Mouse (Mus musculus) bone marrow, adult 2 months (tissue): ENCODE measurements at regions not wholly inside any gene's neighbourhood (a gene's known extent, or its start where the extent isn't known, plus 50 kb on each side); places are given as distances from the start of the nearest gene placed in this dataset.

ENCODE experiments used
- H3K27ac ChIP-seq: fragments of 200-500 bp; 2 replicates; pipeline ENCODE4 v1.5.1; 2012; ENCODE audit warnings: low read depth, mild to moderate bottlenecking, control low read depth, inconsistent platforms, low read length; ENCODE audit not compliant: control insufficient read depth, poor library complexity, insufficient read depth
- H3K4me1 ChIP-seq: fragments of 200-500 bp; 2 replicates; pipeline ENCODE4 v1.6.1; 2011; ENCODE audit warnings: low read length; ENCODE audit not compliant: control insufficient read depth, insufficient read depth
- H3K4me3 ChIP-seq: fragments of 200-500 bp; replicated peaks from 2 replicates; pipeline ENCODE3; 2011; ENCODE audit warnings: mild to moderate bottlenecking, low read depth, low read length, control low read depth; ENCODE audit not compliant: control insufficient read depth
- CTCF ChIP-seq: fragments of 200-500 bp; IDR thresholded peaks from 2 replicates; pipeline ENCODE4 v1.5.1; 2011; ENCODE audit warnings: low read length, control low read depth; ENCODE audit not compliant: control insufficient read depth, insufficient read depth
- POLR2A ChIP-seq: fragments of 200-500 bp; IDR thresholded peaks from 2 replicates; pipeline ENCODE4 v1.6.1; 2011; ENCODE audit warnings: low read depth, mild to moderate bottlenecking, control low read depth, low read length, borderline replicate concordance; ENCODE audit not compliant: control insufficient read depth
- WGBS: fragments of 180-500 bp; shearing (Covaris S2); methylation state at CpG from one replicate; pipeline ENCODE4 v1.1.7; 2018; 5-methylcytosine and 5-hydroxymethylcytosine counted together

GRCm38 (mm10) chrX:142490093-142490717, 99.9 kb upstream of the Acsl4 start:
- Histone ChIP-seq H3K27ac (no peak overlapping the region), H3K4me1 (no peaks in the 10 kb centered on the region), H3K4me3 (no peak overlapping the region)
- 74% methylated on average over 8 of the region's 8 CpGs for WGBS
- TF ChIP-seq CTCF (no peak), POLR2A (no peak)

- Histone ChIP-seq H3K4me3 (no peak overlapping the region), H3K27ac (no peak overlapping the region), H3K4me1 (no peaks in the 10 kb centered on the region)
- TF ChIP-seq CTCF: no peak
- no peak for TF ChIP-seq POLR2A
- WGBS: 72% methylated on average over 2 of the region's 2 CpGs
These were observed 110.8 kb upstream of the Acsl4 start for GRCm38 (mm10) chrX:142501094-142501493.

GRCm38 (mm10) chrX:142504962-142505361, 114.6 kb upstream of the Acsl4 start:
- no peaks in the 10 kb centered on the region for H3K4me1 ChIP-seq
- 79% methylated on average over 2 of the region's 2 CpGs for WGBS
- TF ChIP-seq CTCF (no peak), POLR2A (no peak)
- no peak overlapping the region for H3K4me3 ChIP-seq
- no peak overlapping the region for H3K27ac ChIP-seq

- Histone ChIP-seq H3K4me1 (no peaks in the 10 kb centered on the region), H3K4me3 (no peak overlapping the region), H3K27ac (no peak overlapping the region)
- TF ChIP-seq CTCF (no peak), POLR2A (no peak)
These were observed 117.1 kb upstream of the Acsl4 start for GRCm38 (mm10) chrX:142507475-142507874.

- Histone ChIP-seq H3K4me1 (no peaks in the 10 kb centered on the region), H3K27ac (no peak overlapping the region), H3K4me3 (no peak overlapping the region)
- TF ChIP-seq CTCF (no peak), POLR2A (no peak)
- WGBS: 60% methylated on average over 5 of the region's 5 CpGs
These were observed 126.2 kb upstream of the Acsl4 start for GRCm38 (mm10) chrX:142516406-142517131.

- TF ChIP-seq CTCF: no peak
- no peak for TF ChIP-seq POLR2A
These were observed 126.9 kb upstream of the Acsl4 start for GRCm38 (mm10) chrX:142517205-142517604.

GRCm38 (mm10) chrX:142521063-142521462, 130.7 kb upstream of the Acsl4 start:
- TF ChIP-seq POLR2A: no peak
- no peak for TF ChIP-seq CTCF
- 78% methylated on average over 4 of the region's 4 CpGs for WGBS
- H3K4me1 ChIP-seq: no peaks in the 10 kb centered on the region

More at GRCm38 (mm10) chrX:142517205-142517604, 126.9 kb upstream of the Acsl4 start:
- WGBS: 91% methylated on average over 5 of the region's 5 CpGs
- no peak overlapping the region for H3K4me3 ChIP-seq
- H3K4me1 ChIP-seq: no peaks in the 10 kb centered on the region
- H3K27ac ChIP-seq: no peak overlapping the region

GRCm38 (mm10) chrX:142526953-142527352, 136.6 kb upstream of the Acsl4 start:
- H3K4me3 ChIP-seq: no peak overlapping the region
- no peaks in the 10 kb centered on the region for H3K4me1 ChIP-seq
- no peak overlapping the region for H3K27ac ChIP-seq
- TF ChIP-seq CTCF (no peak), POLR2A (no peak)
- WGBS: 25% methylated on average over 1 of the region's 1 CpGs

More at GRCm38 (mm10) chrX:142521063-142521462, 130.7 kb upstream of the Acsl4 start:
- no peak overlapping the region for H3K4me3 ChIP-seq
- no peak overlapping the region for H3K27ac ChIP-seq
